Mouse (Mus musculus) gastrocnemius, postnatal 14 days (tissue): ENCODE results near the gene Tmem56. TPM values are rescaled to one million over a fixed set of nuclear protein-coding genes. Genes with fewer than 3 reads are reported as not detected.

Experiments
- DNase-seq: peaks from one replicate; pipeline ENCODE4 v3.0.0; 2021; ENCODE audit warnings: mixed read lengths
- intact Hi-C: fragments of 180-260 bp; cut with DNase I; formaldehyde crosslinking; loops from one replicate; pipeline ENCODE4 v1.15.1; 2025; ENCODE audit warnings: low total_unique reads
- total RNA-seq, 2 experiments: library from RNA; stranded (reverse); gene quantifications; 2 replicates each; pipeline ENCODE4 v1.2.3; 2021

Gene Tmem56
- total RNA-seq, 2 experiments from 2014 or later, result 9.4 to 9.5 TPM

GRCm38 (mm10) chr3:121185197-121185596 lies 97.7 kb downstream of the Tmem56 start:
- intact Hi-C loops, result no loop called here
- DNase-seq, result no peak

GRCm38 (mm10) chr3:121176011-121176410 lies 106.9 kb downstream of the Tmem56 start:
- intact Hi-C loops, result no loop called here
- DNase-seq, result no peak

- no peak for DNase-seq
- intact Hi-C loops, result no loop called here
Observed at GRCm38 (mm10) chr3:121174248-121174945, 108.5 kb downstream of the Tmem56 start.

GRCm38 (mm10) chr3:121172718-121173117 lies 110.2 kb downstream of the Tmem56 start:
- no peak for DNase-seq
- intact Hi-C loops, result no loop called here

GRCm38 (mm10) chr3:121171872-121172265 lies 111.0 kb downstream of the Tmem56 start:
- DNase-seq, result no peak
- intact Hi-C loops, result no loop called here

GRCm38 (mm10) chr3:121171243-121171871 lies 111.5 kb downstream of the Tmem56 start, which contains the start of gene Rwdd3:
Gene Rwdd3 (minus strand): TSS chr3:121171695.
- DNase-seq, result peak; percentile 89
- intact Hi-C loops, result no loop called here

GRCm38 (mm10) chr3:121170631-121171030 lies 112.3 kb downstream of the Tmem56 start:
- intact Hi-C loops, result no loop called here
- no peak for DNase-seq

- intact Hi-C loops, result loop anchor here (5.0 kb wide), 2 partner anchors 118 to 333 kb away; no protein-coding TSS in a partner anchor
- no peak for DNase-seq
Observed at GRCm38 (mm10) chr3:121169092-121169942, 113.6 kb downstream of the Tmem56 start.

GRCm38 (mm10) chr3:121168581-121168980 lies 114.3 kb downstream of the Tmem56 start:
- DNase-seq, result no peak
- intact Hi-C loops, result loop anchor here (5.0 kb wide), 2 partner anchors 119 to 334 kb away; no protein-coding TSS in a partner anchor

GRCm38 (mm10) chr3:121163271-121163819 lies 119.6 kb downstream of the Tmem56 start:
- intact Hi-C loops, result no loop called here
- DNase-seq, result peak; percentile 48

GRCm38 (mm10) chr3:121161661-121162060 lies 121.2 kb downstream of the Tmem56 start:
- DNase-seq, result no peak
- intact Hi-C loops, result no loop called here

GRCm38 (mm10) chr3:121160424-121160823 lies 122.5 kb downstream of the Tmem56 start:
- intact Hi-C loops, result no loop called here
- no peak for DNase-seq

GRCm38 (mm10) chr3:121159566-121159965 lies 123.3 kb downstream of the Tmem56 start:
- no peak for DNase-seq
- intact Hi-C loops, result no loop called here

- no peak for DNase-seq
- intact Hi-C loops, result no loop called here
Observed at GRCm38 (mm10) chr3:121158901-121159351, 124.0 kb downstream of the Tmem56 start.

GRCm38 (mm10) chr3:121157546-121158330 lies 125.2 kb downstream of the Tmem56 start:
- DNase-seq, result no peak
- intact Hi-C loops, result no loop called here

- intact Hi-C loops, result no loop called here
- no peak for DNase-seq
Observed at GRCm38 (mm10) chr3:121156451-121157186, 126.3 kb downstream of the Tmem56 start.

GRCm38 (mm10) chr3:121156043-121156442 lies 126.9 kb downstream of the Tmem56 start:
- intact Hi-C loops, result no loop called here
- DNase-seq, result no peak
